Mouse (Mus musculus): Measurements from ENCODE around the gene Noct.
A peak's percentile ranks its signal among the peaks of the same experiment; 100 is the strongest.

Noct gene

GRCm38 (mm10) chr3:51276421-51277111 lies 52.3 kb downstream of the Noct start:
- peak; percentile 47 for DNase-seq (ENCODE audit: low read depth, low spot score)

GRCm38 (mm10) chr3:51277201-51278150 lies 53.2 kb downstream of the Noct start:
- peak; percentile 86 for DNase-seq (ENCODE audit: low read depth, low spot score)

- DNase-seq (ENCODE audit: low read depth, low spot score): no peak
Measured at GRCm38 (mm10) chr3:51278433-51278832, 54.2 kb downstream of the Noct start.

- DNase-seq (ENCODE audit: low read depth, low spot score): no peak
Measured at GRCm38 (mm10) chr3:51281727-51282126, 57.5 kb downstream of the Noct start.

- no peak for DNase-seq (ENCODE audit: low read depth, low spot score)
Measured at GRCm38 (mm10) chr3:51284375-51284774, 60.1 kb downstream of the Noct start.

GRCm38 (mm10) chr3:51288880-51289821 lies 64.9 kb downstream of the Noct start:
- peak; percentile 93 for DNase-seq (ENCODE audit: low read depth, low spot score)

- DNase-seq (ENCODE audit: low read depth, low spot score): no peak
Measured at GRCm38 (mm10) chr3:51294251-51294650, 70.0 kb downstream of the Noct start.

- no peak for DNase-seq (ENCODE audit: low read depth, low spot score)
Measured at GRCm38 (mm10) chr3:51295225-51295624, 71.0 kb downstream of the Noct start.

GRCm38 (mm10) chr3:51296790-51297189 lies 72.5 kb downstream of the Noct start:
- DNase-seq (ENCODE audit: low read depth, low spot score): no peak
